Mouse (Mus musculus) cerebellum, adult 2 months (tissue): Measurements from ENCODE around the gene Selenoi.

Experiments used
- CTCF ChIP-seq: fragments of 200-500 bp; IDR thresholded peaks from 2 replicates; pipeline ENCODE4 v1.5.1; 2011; ENCODE audit warnings: low read depth, mild to moderate bottlenecking, control low read depth, low read length, moderate library complexity, borderline replicate concordance; ENCODE audit not compliant: insufficient read depth
- POLR2A ChIP-seq: fragments of 200-500 bp; IDR thresholded peaks from 2 replicates; pipeline ENCODE4 v1.6.1; 2011; ENCODE audit warnings: low read length, control low read depth, borderline replicate concordance; ENCODE audit not compliant: insufficient read depth

DNA sequence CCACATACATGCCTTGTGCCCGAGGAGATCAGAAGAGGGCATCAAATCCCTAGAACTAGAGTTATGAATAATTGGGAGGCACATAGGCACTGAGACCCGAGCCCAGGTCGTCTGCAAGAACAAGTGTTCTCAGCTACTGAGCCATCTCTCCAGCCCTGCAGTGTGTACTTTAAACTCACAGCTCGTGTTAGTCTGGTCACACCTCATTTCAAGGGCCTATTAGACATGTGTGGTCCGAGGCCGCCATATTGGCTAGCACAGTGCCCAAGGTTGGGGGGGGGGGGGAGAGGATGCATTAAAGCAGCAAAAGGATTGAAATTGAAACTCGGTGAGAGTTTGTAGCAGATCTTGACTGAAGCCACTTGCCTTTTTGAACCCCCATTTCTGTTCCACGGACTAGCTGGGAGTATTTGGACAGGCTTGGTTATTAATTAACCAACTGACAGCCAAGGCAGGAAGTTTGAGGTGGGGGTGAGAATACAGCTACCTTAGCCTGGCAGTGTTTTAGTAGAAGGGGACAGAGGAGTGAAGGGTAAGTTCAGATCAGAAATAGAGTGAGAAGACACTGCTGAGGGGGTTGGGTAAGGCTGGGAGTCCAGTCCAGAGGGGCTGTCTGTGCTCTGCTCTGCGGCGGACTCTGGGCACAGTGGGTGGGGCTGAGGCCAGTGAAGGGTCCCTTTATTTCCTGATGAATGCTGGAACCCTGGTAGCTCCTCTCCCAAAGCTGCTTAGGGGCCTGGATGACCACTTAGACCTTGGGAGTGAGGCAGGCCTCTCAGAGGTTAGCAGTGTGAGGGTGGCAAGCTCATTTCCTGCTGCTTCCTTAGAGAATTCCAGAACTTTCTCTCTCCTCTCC is 53.8 kb downstream of the Selenoi start:
- TF ChIP-seq CTCF (no peak), POLR2A (no peak)
